Mouse (Mus musculus): ENCODE measurements at regions not wholly inside any gene's neighbourhood (a gene's known extent, or its start where the extent isn't known, plus 50 kb on each side); places are given as distances from the start of the nearest gene placed in this dataset.

GRCm38 (mm10) chr8:33081941-33082340, 346.6 kb upstream of the 5930422O12Rik start:
- no peak for TF ChIP-seq EP300 (optimal IDR thresholded peaks at IDR 0.05)
- TF ChIP-seq CTCF (IDR thresholded peaks at IDR 0.05; ENCODE audit: low read depth) = no peak

Data from stomach, postnatal 0 days (tissue).